ENCODE assay signal across 28 mouse cellular contexts in genomic region chr3:151851344-151851743, GRCm38 (mm10). TPM values are rescaled to one million over a fixed set of nuclear protein-coding genes. Genes with fewer than 3 reads are reported as not detected.
DNase-seq lines count a peak whose midpoint lies in the region; ATAC-seq and TF ChIP-seq lines count a peak whose summit lies in the region.
"Had no signal": no experiment of that assay in that cellular context is flagged by ENCODE, and none has a peak within 500 bp of the region (broad histone marks: within the 10 kb centered on the region; RNA-seq: fewer than 3 reads in every experiment).

No protein-coding gene starts in this region.

- H3K27ac ChIP-seq in heart, embryonic 11.5 days (ENCODE audit: low read depth, low read length) = no peak overlapping the region
- H3K27ac ChIP-seq in heart, embryonic 14.5 days (replicated peaks in 1 of 2; ENCODE audit: control insufficient read depth in 1 of 2, insufficient read depth in 1 of 2, low read depth in 2 of 2, low read length in 2 of 2) = peak overlapping the region; percentile 50 to 72; a peak in 1 of 4 replicates
- H3K27ac ChIP-seq in lung, postnatal 0 days (ENCODE audit: low read length) = no peak overlapping the region
- H3K27ac ChIP-seq in heart, postnatal 0 days (ENCODE audit: low read depth) = peak overlapping the region; percentile 45
- H3K27ac ChIP-seq: embryonic facial prominence, embryonic 10.5 days; embryonic facial prominence, embryonic 13.5 days; forebrain, embryonic 12.5 days; forebrain, embryonic 15.5 days; hindbrain, embryonic 10.5 days; hindbrain, embryonic 13.5 days; intestine, embryonic 15.5 days had no signal

- WGBS in heart, embryonic 11.5 days (ENCODE audit: insufficient replicate concordance) = 33% methylated on average over 1 of the region's 1 CpGs
- 26% methylated on average over 1 of the region's 1 CpGs for WGBS in heart, embryonic 14.5 days
- WGBS in lung, postnatal 0 days = 60% methylated on average over 1 of the region's 1 CpGs
- 55% methylated on average over 1 of the region's 1 CpGs for WGBS in lung, adult 2 months
- 13% methylated on average over 1 of the region's 1 CpGs for WGBS in heart, postnatal 0 days

- no peaks in the 10 kb centered on the region for H3K9me3 ChIP-seq in heart, embryonic 11.5 days (replicated peaks; ENCODE audit: control insufficient read depth, low read length)
- no peaks in the 10 kb centered on the region for H3K9me3 ChIP-seq in heart, embryonic 14.5 days (ENCODE audit: control insufficient read depth, low read length)
- no peaks in the 10 kb centered on the region for H3K9me3 ChIP-seq in lung, postnatal 0 days (ENCODE audit: low read length)
- H3K9me3 ChIP-seq in heart, postnatal 0 days (replicated peaks; ENCODE audit: control insufficient read depth, low read length) = no peaks in the 10 kb centered on the region
- H3K9me3 ChIP-seq: embryonic facial prominence, embryonic 10.5 days; embryonic facial prominence, embryonic 13.5 days; forebrain, embryonic 12.5 days; forebrain, embryonic 15.5 days; hindbrain, embryonic 10.5 days; hindbrain, embryonic 13.5 days; intestine, embryonic 15.5 days had no signal

- H3K9ac ChIP-seq in heart, embryonic 11.5 days (ENCODE audit: low read depth, low read length) = no peak overlapping the region
- H3K9ac ChIP-seq in heart, embryonic 14.5 days (ENCODE audit: low read length) = no peak overlapping the region
- no peak overlapping the region for H3K9ac ChIP-seq in lung, postnatal 0 days (replicated peaks; ENCODE audit: low read depth)
- H3K9ac ChIP-seq in heart, postnatal 0 days (replicated peaks; ENCODE audit: low read depth, low read length) = no peak overlapping the region
- H3K9ac ChIP-seq: embryonic facial prominence, embryonic 13.5 days; forebrain, embryonic 12.5 days; forebrain, embryonic 15.5 days; hindbrain, embryonic 13.5 days; intestine, embryonic 15.5 days had no signal

- no peaks in the 10 kb centered on the region for H3K27me3 ChIP-seq in heart, embryonic 11.5 days (ENCODE audit: control insufficient read depth, insufficient read depth, low read length)
- no peaks in the 10 kb centered on the region for H3K27me3 ChIP-seq in heart, embryonic 14.5 days (ENCODE audit: control insufficient read depth, insufficient read depth, low read length)
- H3K27me3 ChIP-seq in lung, postnatal 0 days (replicated peaks; ENCODE audit: insufficient read depth, low read length) = no peaks in the 10 kb centered on the region
- H3K27me3 ChIP-seq in heart, postnatal 0 days (ENCODE audit: control insufficient read depth, insufficient read depth, low read length) = no peaks in the 10 kb centered on the region
- H3K27me3 ChIP-seq: embryonic facial prominence, embryonic 13.5 days; forebrain, embryonic 12.5 days; forebrain, embryonic 15.5 days; hindbrain, embryonic 13.5 days; intestine, embryonic 15.5 days had no signal

- no peaks in the 10 kb centered on the region for H3K36me3 ChIP-seq in heart, embryonic 11.5 days (ENCODE audit: control insufficient read depth, insufficient read depth, low read length)
- H3K36me3 ChIP-seq in heart, embryonic 14.5 days (ENCODE audit: control insufficient read depth, insufficient read depth, low read length) = no peaks in the 10 kb centered on the region
- no peaks in the 10 kb centered on the region for H3K36me3 ChIP-seq in lung, postnatal 0 days (ENCODE audit: insufficient read depth, low read length)
- no peaks in the 10 kb centered on the region for H3K36me3 ChIP-seq in heart, postnatal 0 days (replicated peaks; ENCODE audit: control insufficient read depth, insufficient read depth, low read length)
- H3K36me3 ChIP-seq: embryonic facial prominence, embryonic 10.5 days; embryonic facial prominence, embryonic 13.5 days; forebrain, embryonic 12.5 days; forebrain, embryonic 15.5 days; hindbrain, embryonic 10.5 days; hindbrain, embryonic 13.5 days; intestine, embryonic 15.5 days had no signal

- no peak for TF ChIP-seq CTCF in lung, postnatal 0 days (IDR thresholded peaks at IDR 0.05)
- no peak for TF ChIP-seq CTCF in lung, adult 2 months (IDR thresholded peaks at IDR 0.05; ENCODE audit: insufficient read depth, low read length)
- no peak for TF ChIP-seq CTCF in heart, postnatal 0 days (IDR thresholded peaks at IDR 0.05; ENCODE audit: low read depth)

- H3K4me3 ChIP-seq in heart, embryonic 11.5 days (ENCODE audit: low read depth, low read length) = no peak overlapping the region
- H3K4me3 ChIP-seq in heart, embryonic 14.5 days (ENCODE audit: control insufficient read depth in 1 of 2, insufficient read depth in 1 of 2, low read depth in 1 of 2, low read length in 2 of 2) = no peak overlapping the region
- no peak overlapping the region for H3K4me3 ChIP-seq in lung, postnatal 0 days (ENCODE audit: low read depth, low read length)
- no peak overlapping the region for H3K4me3 ChIP-seq in lung, adult 2 months (replicated peaks; ENCODE audit: extremely low read depth, low read depth, low read length)
- H3K4me3 ChIP-seq in heart, postnatal 0 days (ENCODE audit: low read depth, low read length) = no peak overlapping the region
- H3K4me3 ChIP-seq: embryonic facial prominence, embryonic 10.5 days; embryonic facial prominence, embryonic 13.5 days; erythroblast, embryonic 14.5 days; forebrain, embryonic 12.5 days; forebrain, embryonic 15.5 days; hindbrain, embryonic 10.5 days; hindbrain, embryonic 13.5 days; intestine, embryonic 15.5 days had no signal

- peak; percentile 37 to 58 for DNase-seq in heart, adult 18-20 months
- DNase-seq in heart, adult 8-10 months (ENCODE audit: low spot score) = no peak
- DNase-seq in lung, postnatal 0 days (ENCODE audit: low spot score) = peak; percentile 20
- DNase-seq in lung, adult 2 months = no peak
- peak; percentile 50 for DNase-seq in heart, postnatal 0 days (ENCODE audit: low spot score)
- DNase-seq in gastrocnemius, adult 18-20 months (ENCODE audit: low spot score) = no peak
- DNase-seq: adrenal gland, adult 2 months; adrenal gland, postnatal 14 days; cerebellum, adult 11 months; cerebellum, adult 2 months; cerebellum, adult 9-11 months; cerebellum, postnatal 25 days; embryo, embryonic 11 days; gastrocnemius, postnatal 10 days; kidney, adult 18-20 months had no signal

- no peak for TF ChIP-seq POLR2A in lung, adult 2 months (IDR thresholded peaks at IDR 0.05; ENCODE audit: borderline replicate concordance, extremely low read depth, low read depth, low read length)

- ATAC-seq in heart, embryonic 11.5 days (replicated peaks; ENCODE audit: insufficient number of reproducible peaks, low FRiP score, low TSS enrichment) = no peak
- ATAC-seq in heart, embryonic 14.5 days (ENCODE audit: insufficient number of reproducible peaks, insufficient read depth, low FRiP score, low read depth) = peak; percentile 59; the same call in 1 of the 2 replicates
- no peak for ATAC-seq in lung, postnatal 0 days
- ATAC-seq in heart, postnatal 0 days (ENCODE audit: insufficient read depth, low read depth) = peak; percentile 83
- ATAC-seq: CD4-positive, CD25-positive, alpha-beta regulatory T cell, adult 4 months; forebrain, embryonic 15.5 days; hindbrain, embryonic 16.5 days; intestine, embryonic 15.5 days had no signal

- peaks cover 6% of the 10 kb centered on the region; the same call in 1 of the 2 replicates for H3K4me1 ChIP-seq in heart, embryonic 11.5 days (ENCODE audit: control insufficient read depth, insufficient read depth, low read length)
- H3K4me1 ChIP-seq in heart, embryonic 14.5 days (ENCODE audit: control insufficient read depth in 2 of 2, insufficient read depth in 2 of 2, low read length in 2 of 2) = peaks cover 6 to 14% of the 10 kb centered on the region in 2 experiments
- H3K4me1 ChIP-seq in lung, postnatal 0 days (ENCODE audit: insufficient read depth, low read depth, low read length) = no peaks in the 10 kb centered on the region
- no peaks in the 10 kb centered on the region for H3K4me1 ChIP-seq in lung, adult 2 months (ENCODE audit: control insufficient read depth, insufficient read depth, low read length)
- H3K4me1 ChIP-seq in heart, postnatal 0 days (ENCODE audit: control insufficient read depth, insufficient read depth) = peaks cover 5% of the 10 kb centered on the region; the same call in 1 of the 2 replicates
- H3K4me1 ChIP-seq: forebrain, embryonic 12.5 days; forebrain, embryonic 15.5 days; hindbrain, embryonic 10.5 days; hindbrain, embryonic 13.5 days; intestine, embryonic 15.5 days had no signal

- H3K4me2 ChIP-seq in heart, embryonic 11.5 days = no peak overlapping the region
- H3K4me2 ChIP-seq in heart, embryonic 14.5 days (ENCODE audit: low read length) = no peak overlapping the region
- H3K4me2 ChIP-seq in lung, postnatal 0 days (replicated peaks; ENCODE audit: low read depth, low read length) = no peak overlapping the region
- no peak overlapping the region for H3K4me2 ChIP-seq in heart, postnatal 0 days (ENCODE audit: low read depth, low read length)
- H3K4me2 ChIP-seq: embryonic facial prominence, embryonic 13.5 days; forebrain, embryonic 12.5 days; forebrain, embryonic 15.5 days; hindbrain, embryonic 13.5 days; intestine, embryonic 15.5 days had no signal

- TF ChIP-seq EP300 in lung, postnatal 0 days (IDR thresholded peaks at IDR 0.05) = no peak
- TF ChIP-seq EP300 in heart, postnatal 0 days (IDR thresholded peaks at IDR 0.05; ENCODE audit: low read depth) = no peak

RNA-seq across cellular contexts. Expression of gene Ptgfr, which starts 13.9 kb away (rescaled TPM):
- 1 to 10 TPM; 3.7 to 4.2 TPM for total RNA-seq in heart, adult 18-20 months (2021)
- polyA plus RNA-seq in heart, embryonic 11.5 days (2014; fragmentation: Nextera tagmentation; extraction: Ambion mirVana) = 0.80 and 1.1 TPM in 2 replicates
- 0.94 and 1.6 TPM in 2 replicates for polyA plus RNA-seq in heart, embryonic 14.5 days (2014; fragmentation: Nextera tagmentation; extraction: Ambion mirVana)
- 1 to 10 TPM; 2.4 to 6.7 (median 3.9) TPM for total RNA-seq in heart, adult 8-10 months (2022)
- polyA plus RNA-seq in lung, postnatal 0 days (2015; fragmentation: Nextera tagmentation; extraction: Ambion mirVana) = 0.63 and 0.74 TPM in 2 replicates
- polyA plus RNA-seq in lung, adult 2 months (2012; rRNA removed) = 4.1 and 7.4 TPM in 2 replicates
- 1.5 and 3.4 TPM in 2 replicates for total RNA-seq in heart, postnatal 0 days (2014; rRNA removed; ENCODE audit: low replicate concordance)
- 0.49 and 0.57 TPM in 2 replicates for polyA plus RNA-seq in heart, postnatal 0 days (2015; fragmentation: Nextera tagmentation; extraction: Ambion mirVana)
- total RNA-seq in gastrocnemius, adult 18-20 months (2021) = 1 to 10 TPM in 1 of 2 experiments, under 1 TPM in 1; 0.94 to 1.5 TPM
- total RNA-seq: MEL had no signal
- polyA plus RNA-seq: CD4-positive, CD25-positive, alpha-beta regulatory T cell, adult 4 months; erythroblast, embryonic 14.5 days had no signal

Comparison
In these comparisons a context has a peak if more than half of its experiments do, and no peak if none do; other contexts are left out.
1. DNase-seq: peak in heart, adult 18-20 months (2 of 2), lung, postnatal 0 days (single experiment) and heart, postnatal 0 days (single experiment); none in heart, adult 8-10 months (single experiment), lung, adult 2 months (single experiment) and gastrocnemius, adult 18-20 months (single experiment).
2. ATAC-seq: peak in heart, embryonic 14.5 days (single experiment) and heart, postnatal 0 days (single experiment); none in heart, embryonic 11.5 days (single experiment) and lung, postnatal 0 days (single experiment).
3. H3K27ac ChIP-seq: peak in heart, embryonic 14.5 days (2 of 2) and heart, postnatal 0 days (single experiment); none in heart, embryonic 11.5 days (single experiment) and lung, postnatal 0 days (single experiment).